Mouse (Mus musculus) liver, postnatal 0 days (tissue): ENCODE data around the gene Dnaaf5.

Experiments used
- CTCF ChIP-seq: sonication (generic); IDR thresholded peaks from 2 replicates; pipeline ENCODE4 v1.5.1; 2016; ENCODE audit warnings: antibody characterized with exemption, low read depth
- EP300 ChIP-seq: IDR thresholded peaks from 2 replicates; pipeline ENCODE4 v1.6.1; 2016; ENCODE audit warnings: antibody characterized with exemption, low read depth, mild to moderate bottlenecking

DNA sequence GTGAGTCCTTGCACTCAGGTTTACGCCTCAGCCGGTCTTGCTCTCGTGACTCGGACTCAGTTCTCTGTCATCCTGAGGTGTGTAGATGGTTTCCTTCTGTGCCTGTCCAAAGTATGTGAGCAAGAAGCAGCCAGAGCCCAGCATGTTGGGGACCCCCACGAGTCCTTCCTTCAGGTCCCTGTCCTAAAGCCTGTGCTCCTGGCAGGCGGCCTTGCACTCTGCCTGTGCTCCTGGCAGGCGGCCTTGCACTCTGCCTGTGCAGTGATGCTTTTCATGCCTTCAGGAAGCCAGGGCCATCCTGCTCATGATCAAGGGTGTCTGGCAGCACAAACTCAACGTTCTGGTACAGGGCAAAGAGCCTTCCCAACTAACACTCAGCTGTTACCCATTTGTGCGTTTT, 33.6 kb downstream of the Dnaaf5 start:
- TF ChIP-seq CTCF (no peak), EP300 (no peak)
